Mouse (Mus musculus): ENCODE data around the gene Xrcc2. TPM values are rescaled to one million over a fixed set of nuclear protein-coding genes. Genes with fewer than 3 reads are reported as not detected.

Xrcc2 gene
- total and polyA plus RNA-seq, 3 experiments = 22.8 to 34.1 TPM; not detected in 1

DNA sequence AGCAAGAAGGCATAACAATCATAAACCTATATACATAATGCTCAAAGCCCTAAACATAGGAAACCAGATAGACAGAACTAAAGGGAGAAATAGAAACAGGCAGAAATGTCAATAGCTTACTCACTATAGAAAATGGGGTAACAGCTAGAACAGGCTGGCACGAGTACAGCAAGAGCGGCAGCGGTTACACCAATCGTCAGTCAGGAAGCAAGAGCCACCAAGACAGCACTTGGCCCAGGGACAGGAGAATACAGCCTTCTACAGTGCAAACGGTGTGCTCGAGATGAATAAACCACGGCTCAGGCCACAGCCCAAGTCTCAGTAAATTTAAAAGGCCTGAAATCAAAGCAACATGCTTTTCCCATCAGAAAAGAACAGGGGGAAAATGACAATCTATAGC is 9.4 kb downstream of the Xrcc2 start:
- Histone ChIP-seq H3K27me3 (ENCODE audit: control insufficient read depth in 1 of 2, insufficient read depth in 2 of 2, low read length in 2 of 2) (no peaks in the 10 kb centered on the region), H3K9ac (ENCODE audit: control insufficient read depth, low read depth, low read length, poor library complexity, severe bottlenecking) (no peak overlapping the region), H3K4me3 (ENCODE audit: control insufficient read depth in 1 of 2, insufficient read depth in 1 of 2, low read depth in 2 of 2, low read length in 2 of 2) (no peak overlapping the region), H3K9me3 (replicated peaks; ENCODE audit: insufficient read depth, low read length) (no peaks in the 10 kb centered on the region), H3K27ac (ENCODE audit: control insufficient read depth, low read depth, low read length) (no peak overlapping the region), H3K79me2 (ENCODE audit: control insufficient read depth, insufficient read depth, low read length, poor library complexity) (peaks cover 4% of the 10 kb centered on the region), H3K4me1 (ENCODE audit: control insufficient read depth in 1 of 2, insufficient read depth in 2 of 2, low read length in 2 of 2) (no peaks in the 10 kb centered on the region), H3K36me3 (ENCODE audit: control insufficient read depth in 1 of 2, insufficient read depth in 2 of 2, low read length in 2 of 2) (peaks cover 0 to 30% of the 10 kb centered on the region in 2 experiments; a peak in 3 of 4 replicates)
- DNase-seq (ENCODE audit: low read depth, low spot score) = no peak
- TF ChIP-seq KAT2A (conservative IDR thresholded peaks at IDR 0.05; ENCODE audit: low read depth, low read length) (no peak), ELF1 (IDR thresholded peaks at IDR 0.05; ENCODE audit: low read depth, low read length) (no peak), TCF12 (IDR thresholded peaks at IDR 0.05; ENCODE audit: low read depth, low read length) (no peak), USF1 (IDR thresholded peaks at IDR 0.05; ENCODE audit: low read depth, low read length) (no peak), POLR2A (IDR thresholded peaks at IDR 0.05; ENCODE audit: control insufficient read depth in 1 of 2, insufficient read depth in 1 of 2, low read depth in 1 of 2, low read length in 2 of 2, poor library complexity in 1 of 2) (no peak), MAFK (IDR thresholded peaks at IDR 0.05; ENCODE audit: borderline replicate concordance, low read depth, low read length) (no peak), ZNF384 (IDR thresholded peaks at IDR 0.05; ENCODE audit: low read depth, low read length) (no peak), CHD1 (IDR thresholded peaks at IDR 0.05; ENCODE audit: low read depth, low read length) (no peak), MYB (IDR thresholded peaks at IDR 0.05; ENCODE audit: low read depth, low read length) (no peak), NELFE (IDR thresholded peaks at IDR 0.05; ENCODE audit: low read depth, low read length) (no peak), ZC3H11A (IDR thresholded peaks at IDR 0.05; ENCODE audit: low read depth, low read length) (no peak), RAD21 (IDR thresholded peaks at IDR 0.05; ENCODE audit: low read depth, low read length) (no peak), ETS1 (IDR thresholded peaks at IDR 0.05; ENCODE audit: low read depth, low read length) (no peak), EP300 (IDR thresholded peaks at IDR 0.05; ENCODE audit: low read depth in 1 of 2, low read length in 2 of 2) (no peak), BHLHE40 (IDR thresholded peaks at IDR 0.05; ENCODE audit: borderline replicate concordance, low read depth, low read length) (no peak)

DNA sequence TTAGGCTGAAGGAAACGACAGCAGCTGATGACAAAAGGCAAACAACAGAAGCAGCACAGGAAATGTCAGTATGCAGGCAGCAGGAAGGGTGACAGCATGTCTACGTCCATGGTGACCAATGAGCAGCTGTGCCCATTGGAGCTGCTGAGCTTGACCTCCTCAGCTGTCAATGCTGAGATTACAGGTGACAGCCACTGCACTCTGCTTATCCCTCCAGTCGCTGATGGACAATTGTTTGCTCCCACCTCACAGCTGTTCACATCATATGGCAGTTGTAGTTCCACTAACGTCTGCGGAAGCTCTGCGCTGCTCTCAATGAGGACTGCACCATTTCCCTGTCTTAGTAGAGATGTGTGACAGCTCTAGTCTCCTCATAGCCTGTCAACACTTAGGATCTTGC is 9.8 kb downstream of the Xrcc2 start:
- Histone ChIP-seq H3K4me3 (ENCODE audit: control insufficient read depth in 1 of 2, insufficient read depth in 1 of 2, low read depth in 2 of 2, low read length in 2 of 2) (no peak overlapping the region), H3K79me2 (ENCODE audit: control insufficient read depth, insufficient read depth, low read length, poor library complexity) (peaks cover 4% of the 10 kb centered on the region), H3K27ac (ENCODE audit: control insufficient read depth, low read depth, low read length) (no peak overlapping the region), H3K4me1 (ENCODE audit: control insufficient read depth in 1 of 2, insufficient read depth in 2 of 2, low read length in 2 of 2) (no peaks in the 10 kb centered on the region), H3K36me3 (ENCODE audit: control insufficient read depth in 1 of 2, insufficient read depth in 2 of 2, low read length in 2 of 2) (peaks cover 0 to 28% of the 10 kb centered on the region in 2 experiments; a peak in 3 of 4 replicates), H3K9ac (ENCODE audit: control insufficient read depth, low read depth, low read length, poor library complexity, severe bottlenecking) (no peak overlapping the region), H3K27me3 (ENCODE audit: control insufficient read depth in 1 of 2, insufficient read depth in 2 of 2, low read length in 2 of 2) (no peaks in the 10 kb centered on the region), H3K9me3 (replicated peaks; ENCODE audit: insufficient read depth, low read length) (no peaks in the 10 kb centered on the region)
- no peak for TF ChIP-seq E2F4 (IDR thresholded peaks at IDR 0.05; ENCODE audit: borderline replicate concordance, low read depth, low read length)
- no peak for TF ChIP-seq EP300 (IDR thresholded peaks at IDR 0.05; ENCODE audit: low read depth in 1 of 2, low read length in 2 of 2)
- TF ChIP-seq POLR2AphosphoS2 (IDR thresholded peaks at IDR 0.05; ENCODE audit: low read length) = no peak
- TF ChIP-seq POLR2A (IDR thresholded peaks at IDR 0.05; ENCODE audit: control insufficient read depth in 1 of 2, insufficient read depth in 1 of 2, low read depth in 1 of 2, low read length in 2 of 2, poor library complexity in 1 of 2) = no peak
- no peak for TF ChIP-seq JUND (IDR thresholded peaks at IDR 0.05; ENCODE audit: low read depth, low read length)
- no peak for TF ChIP-seq HCFC1 (IDR thresholded peaks at IDR 0.05; ENCODE audit: low read depth, low read length)
- DNase-seq (ENCODE audit: low read depth, low spot score) = no peak

Measured in MEL (cell line).